ENCODE assay signal across 32 mouse cellular contexts in the genomic region with DNA sequence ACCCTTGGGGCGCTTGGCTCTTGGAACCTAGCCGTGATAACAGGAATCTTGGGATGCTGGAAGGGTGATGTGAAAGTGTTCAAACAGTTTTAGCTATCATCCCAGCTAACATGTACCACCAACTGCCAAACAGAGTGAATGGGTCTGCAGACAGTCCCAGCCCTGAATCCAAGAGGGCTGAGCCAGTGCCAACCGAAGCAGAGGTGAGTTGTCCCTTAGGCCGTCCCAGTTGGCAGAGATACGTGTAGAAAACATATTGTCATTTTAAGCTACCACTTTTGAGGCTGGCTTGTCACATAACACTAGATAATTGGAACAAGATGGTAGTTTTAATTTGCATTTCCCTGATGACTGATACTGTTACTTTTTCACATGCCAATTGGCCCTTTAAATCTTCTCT. TPM values are rescaled to one million over a fixed set of nuclear protein-coding genes. Genes with fewer than 3 reads are reported as not detected.
"Had no signal": no experiment of that assay in that cellular context is flagged by ENCODE, and none has a peak within 500 bp of the region (broad histone marks: within the 10 kb centered on the region; RNA-seq: fewer than 3 reads in every experiment).

No protein-coding gene starts in this region.

- H3K27ac ChIP-seq: gastrocnemius, adult 2 months; heart, adult 2 months; hindbrain, embryonic 10.5 days; hindbrain, embryonic 12.5 days; hindbrain, embryonic 14.5 days; intestine, embryonic 15.5 days; layer of hippocampus, adult 2 months; left cerebral cortex, adult 2 months; limb, embryonic 10.5 days; limb, embryonic 12.5 days; liver, embryonic 13.5 days; liver, embryonic 15.5 days had no signal

- H3K27me3 ChIP-seq: heart, embryonic 12.5 days; hindbrain, embryonic 12.5 days; intestine, embryonic 15.5 days; limb, embryonic 12.5 days; liver, embryonic 13.5 days; liver, embryonic 15.5 days had no signal

- H3K36me3 ChIP-seq: liver, embryonic 13.5 days had no signal

- H3K4me2 ChIP-seq: heart, embryonic 12.5 days; hindbrain, embryonic 12.5 days; hindbrain, embryonic 14.5 days; intestine, embryonic 15.5 days; limb, embryonic 12.5 days; liver, embryonic 11.5 days; liver, embryonic 13.5 days; liver, embryonic 15.5 days had no signal

- H3K4me1 ChIP-seq: heart, embryonic 12.5 days; hindbrain, embryonic 12.5 days; intestine, embryonic 15.5 days; limb, embryonic 10.5 days; limb, embryonic 12.5 days; liver, embryonic 13.5 days; liver, embryonic 15.5 days had no signal

- H3K4me3 ChIP-seq: gastrocnemius, adult 2 months; heart, adult 2 months; heart, embryonic 12.5 days; hindbrain, embryonic 10.5 days; hindbrain, embryonic 12.5 days; intestine, embryonic 15.5 days; layer of hippocampus, adult 2 months; left cerebral cortex, adult 2 months; limb, embryonic 10.5 days; limb, embryonic 12.5 days; liver, embryonic 13.5 days; liver, embryonic 15.5 days had no signal

- ATAC-seq: hindbrain, embryonic 16.5 days; inflammation-experienced regulatory T-cells, adult 6 months; intestine, embryonic 15.5 days; intestine, postnatal 0 days had no signal

- DNase-seq: gastrocnemius, adult 2 months; gastrocnemius, postnatal 10 days; gastrocnemius, postnatal 25 days; heart, adult 2 months; heart, postnatal 10 days; heart, postnatal 4 days; kidney, adult 18-20 months; kidney, adult 8-10 months; kidney, postnatal 10 days; kidney, postnatal 25 days; kidney, postnatal 4 days; liver; liver, embryonic 13.5 days had no signal

- H3K9ac ChIP-seq: heart, embryonic 12.5 days; hindbrain, embryonic 12.5 days; hindbrain, embryonic 14.5 days; intestine, embryonic 15.5 days; limb, embryonic 12.5 days; liver, embryonic 13.5 days; liver, embryonic 15.5 days had no signal

- H3K9me3 ChIP-seq: heart, embryonic 12.5 days; hindbrain, embryonic 12.5 days; intestine, embryonic 15.5 days; limb, embryonic 10.5 days; limb, embryonic 12.5 days; liver, embryonic 13.5 days; liver, embryonic 15.5 days had no signal

RNA-seq across cellular contexts. Expression of a gene that starts 18.2 kb away (rescaled TPM):
- polyA plus RNA-seq: heart, adult 2 months; heart, embryonic 12.5 days; heart, embryonic 14.5 days; heart, embryonic 16.5 days; hindbrain, embryonic 10.5 days; hindbrain, embryonic 12.5 days; hindbrain, embryonic 14.5 days; hindbrain, embryonic 16.5 days; inflammation-experienced regulatory T-cells, adult 6 months; intestine, embryonic 15.5 days; intestine, postnatal 0 days; kidney, embryonic 14.5 days; kidney, embryonic 16.5 days; limb, embryonic 10.5 days; limb, embryonic 12.5 days; limb, embryonic 14.5 days; liver, embryonic 11.5 days; liver, embryonic 13.5 days; liver, embryonic 15.5 days had no signal
